Mouse (Mus musculus): ENCODE results near the gene Rgs16. TPM values are rescaled to one million over a fixed set of nuclear protein-coding genes. Genes with fewer than 3 reads are reported as not detected.

The Rgs16 gene
- polyA plus RNA-seq, 1 experiment from 2014 or later: 34.3 TPM

- Histone ChIP-seq H3K36me3 (ENCODE audit: control insufficient read depth, insufficient read depth) (no peaks in the 10 kb centered on the region), H3K4me1 (replicated peaks; ENCODE audit: control insufficient read depth, insufficient read depth, low read length) (no peaks in the 10 kb centered on the region), H3K9me3 (ENCODE audit: control insufficient read depth, low read length) (no peaks in the 10 kb centered on the region), H3K27me3 (replicated peaks; ENCODE audit: control insufficient read depth, insufficient read depth, low read length) (no peaks in the 10 kb centered on the region), H3K9ac (replicated peaks; ENCODE audit: low read depth, low read length) (no peak overlapping the region), H3K27ac (ENCODE audit: low read length) (no peak overlapping the region), H3K4me2 (ENCODE audit: low read length) (no peak overlapping the region), H3K4me3 (replicated peaks; ENCODE audit: low read length) (no peak overlapping the region)
- no peak for ATAC-seq
- WGBS: 64% methylated on average over 2 of the region's 2 CpGs
Observed at GRCm38 (mm10) chr1:153790708-153791107, 50.6 kb downstream of the Rgs16 start.

- Histone ChIP-seq H3K36me3 (ENCODE audit: control insufficient read depth, insufficient read depth) (no peaks in the 10 kb centered on the region), H3K9me3 (ENCODE audit: control insufficient read depth, low read length) (no peaks in the 10 kb centered on the region), H3K27me3 (replicated peaks; ENCODE audit: control insufficient read depth, insufficient read depth, low read length) (no peaks in the 10 kb centered on the region), H3K9ac (replicated peaks; ENCODE audit: low read depth, low read length) (no peak overlapping the region), H3K4me1 (replicated peaks; ENCODE audit: control insufficient read depth, insufficient read depth, low read length) (no peaks in the 10 kb centered on the region), H3K4me3 (replicated peaks; ENCODE audit: low read length) (no peak overlapping the region), H3K4me2 (ENCODE audit: low read length) (no peak overlapping the region), H3K27ac (ENCODE audit: low read length) (no peak overlapping the region)
- WGBS: 93% methylated on average over 3 of the region's 3 CpGs
- no peak for ATAC-seq
Observed at GRCm38 (mm10) chr1:153794241-153794640, 54.1 kb downstream of the Rgs16 start.

Other genes starting within 250 kb of the Rgs16 start
- 6.6 and 8.8 TPM in 2 replicates for gene Npl, start 190.3 kb upstream of the Rgs16 start, polyA plus RNA-seq (2015; fragmentation: Nextera tagmentation; extraction: Ambion mirVana)
- gene Rgs8, start 87.3 kb upstream of the Rgs16 start, polyA plus RNA-seq (2015; fragmentation: Nextera tagmentation; extraction: Ambion mirVana): 16.1 and 22.4 TPM in 2 replicates
- gene Rnasel, start 9.1 kb downstream of the Rgs16 start, polyA plus RNA-seq (2015; fragmentation: Nextera tagmentation; extraction: Ambion mirVana): 40.4 and 42.7 TPM in 2 replicates
- 0.44 and 0.52 TPM in 2 replicates for gene Rgsl1, start 103.8 kb downstream of the Rgs16 start, polyA plus RNA-seq (2015; fragmentation: Nextera tagmentation; extraction: Ambion mirVana)
- 1.1 and 1.5 TPM in 2 replicates for gene Teddm1b, start 134.0 kb downstream of the Rgs16 start, polyA plus RNA-seq (2015; fragmentation: Nextera tagmentation; extraction: Ambion mirVana)
- gene Teddm1a, start 151.4 kb downstream of the Rgs16 start, polyA plus RNA-seq (2015; fragmentation: Nextera tagmentation; extraction: Ambion mirVana): 0.28 TPM in 1 of 2 replicates, not detected in the other
- gene Glul, start 159.6 kb downstream of the Rgs16 start, polyA plus RNA-seq (2015; fragmentation: Nextera tagmentation; extraction: Ambion mirVana): 114 and 137 TPM in 2 replicates
- gene Teddm2, start 159.9 kb downstream of the Rgs16 start, polyA plus RNA-seq (2015; fragmentation: Nextera tagmentation; extraction: Ambion mirVana): 2.3 and 2.4 TPM in 2 replicates